Mouse (Mus musculus): ENCODE results near the gene Gmfg. TPM values are rescaled to one million over a fixed set of nuclear protein-coding genes. Genes with fewer than 3 reads are reported as not detected.

Gene Gmfg
- 44.1 and 59.3 TPM in 2 replicates for polyA plus RNA-seq (2015; fragmentation: Nextera tagmentation; extraction: Ambion mirVana)

DNA sequence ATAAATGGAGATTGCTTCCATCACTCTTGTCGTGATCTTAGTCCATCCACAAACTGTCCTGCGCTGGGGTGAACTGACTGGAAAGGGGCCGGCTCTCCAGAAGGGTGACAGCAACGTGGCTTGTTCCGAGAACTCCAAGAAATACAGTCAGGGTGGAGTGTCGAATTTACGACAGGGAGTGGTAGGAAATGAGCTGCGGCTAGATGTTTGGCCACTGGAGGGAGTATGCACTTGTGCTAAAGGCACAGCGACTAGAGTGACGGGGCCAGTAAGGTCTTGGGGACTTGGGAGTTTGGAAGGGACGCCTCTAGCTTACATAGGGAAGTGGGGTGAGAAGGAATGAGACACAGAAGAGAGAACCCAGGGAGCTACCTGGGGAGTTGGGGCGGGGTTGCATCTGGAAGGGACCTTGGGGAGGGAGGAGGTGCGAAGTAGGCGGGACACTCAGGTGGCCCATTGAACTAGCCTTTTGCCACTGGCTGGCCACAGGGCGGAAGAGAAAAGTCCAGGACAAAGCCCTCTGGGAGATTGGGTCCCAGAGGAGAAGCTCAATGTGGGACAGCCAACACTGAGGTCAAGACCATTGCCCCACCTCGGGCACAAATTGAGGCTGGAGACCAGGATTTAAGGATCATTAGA, at the start of gene Gmfg:
Gene Gmfg (plus strand): TSS at position 516 of the 639 bp plus-strand sequence.

DNA sequence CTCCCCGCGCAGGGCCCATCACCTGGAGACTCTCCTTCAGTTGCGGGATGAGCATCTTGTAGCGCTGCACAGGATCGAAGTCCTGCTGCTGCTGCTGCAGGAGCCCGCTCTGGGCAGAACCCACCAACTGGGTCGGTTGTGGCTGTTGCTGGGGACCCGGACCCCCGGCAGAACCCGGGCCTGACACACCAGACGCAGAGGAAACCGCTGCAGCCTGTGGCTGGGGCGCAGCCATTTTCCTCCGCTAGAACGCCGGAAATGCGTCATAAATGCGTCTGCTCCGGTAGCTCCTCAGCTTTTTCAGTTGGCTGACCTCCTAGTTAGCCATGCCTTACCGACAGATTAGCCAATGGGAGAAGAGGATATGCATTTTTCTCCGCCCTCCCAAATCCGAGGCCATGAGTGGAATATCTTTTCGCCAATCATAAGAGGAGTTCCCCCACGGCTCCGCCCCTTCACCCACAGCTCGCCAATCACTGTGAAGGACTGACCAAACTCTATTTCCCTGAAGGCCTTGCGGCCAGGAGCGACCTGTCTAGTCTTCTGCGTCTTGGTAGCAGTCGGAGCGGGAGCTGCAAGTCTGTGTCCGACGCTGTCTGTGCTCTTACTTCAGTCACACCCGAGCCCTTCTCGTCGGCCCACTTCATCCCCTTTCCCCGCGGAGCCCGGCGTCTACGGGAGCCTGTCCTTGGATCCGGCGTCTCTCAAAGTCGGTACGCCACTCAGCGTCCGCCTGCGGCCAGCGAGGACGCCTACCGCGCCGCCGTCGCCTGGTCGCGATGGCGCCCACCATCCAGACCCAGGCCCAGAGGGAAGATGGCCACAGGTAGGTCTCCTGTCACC, 44.6 kb upstream of the Gmfg start, which contains the start of the genes Med29 and Paf1:
Gene Med29 (minus strand): TSS at position 280 of the 843 bp plus-strand sequence.
Gene Paf1 (plus strand): TSS at position 523 of the 843 bp plus-strand sequence.

DNA sequence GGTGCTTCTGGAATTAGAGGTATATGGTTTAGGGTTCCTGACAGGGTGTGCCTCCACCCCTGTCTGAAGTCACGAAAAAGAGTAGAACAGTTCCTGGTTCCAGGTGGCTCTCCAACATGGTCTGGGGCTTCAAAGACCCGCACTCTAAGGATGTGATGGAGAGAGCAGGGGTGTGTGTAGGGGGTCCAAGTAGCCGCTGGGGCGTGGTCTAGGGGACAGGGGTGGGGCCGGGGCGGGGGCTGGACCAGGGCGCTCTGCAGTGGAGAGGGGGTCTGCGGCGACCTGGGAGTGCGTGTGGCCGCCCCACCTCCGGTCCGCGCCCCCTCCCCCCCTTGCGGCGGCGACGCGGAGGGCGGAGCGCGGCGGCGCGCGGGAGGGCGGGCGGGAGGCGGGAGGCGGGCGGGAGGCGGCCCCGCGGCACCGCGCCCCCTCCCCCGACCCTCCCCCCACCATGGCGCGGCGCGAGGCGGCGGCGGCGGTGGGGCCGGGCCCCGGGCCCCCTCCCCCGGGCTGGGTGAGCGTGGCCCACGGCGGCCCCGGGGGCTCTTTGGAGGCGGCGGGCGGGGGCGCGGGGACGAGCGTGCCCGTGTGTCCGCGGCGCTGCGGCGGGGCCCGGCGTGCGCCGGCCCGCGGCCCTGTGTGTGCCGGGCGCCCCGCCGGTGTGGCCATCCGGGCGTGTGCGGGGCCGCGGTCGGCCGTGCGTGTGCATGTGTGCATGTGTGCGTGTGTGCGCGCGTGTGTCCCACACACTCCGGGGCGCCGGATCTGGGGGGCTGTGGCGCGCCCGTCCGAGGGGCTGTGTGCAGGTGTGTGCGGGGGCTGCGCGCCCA, 14.5 kb downstream of the Gmfg start, which contains the start of gene Lrfn1:
Gene Lrfn1 (plus strand): TSS at position 450 of the 830 bp plus-strand sequence.

Other genes starting within 250 kb of the Gmfg start
- 20.3 and 22.3 TPM in 2 replicates for gene Eid2, start 169.6 kb upstream of the Gmfg start, polyA plus RNA-seq (2015; fragmentation: Nextera tagmentation; extraction: Ambion mirVana)
- gene Eid2b, start 159.7 kb upstream of the Gmfg start, polyA plus RNA-seq (2015; fragmentation: Nextera tagmentation; extraction: Ambion mirVana) = 15.7 and 23.4 TPM in 2 replicates
- 1.5 and 1.7 TPM in 2 replicates for gene Selenov, start 146.3 kb upstream of the Gmfg start, polyA plus RNA-seq (2015; fragmentation: Nextera tagmentation; extraction: Ambion mirVana)
- gene Dll3, start 135.2 kb upstream of the Gmfg start, polyA plus RNA-seq (2015; fragmentation: Nextera tagmentation; extraction: Ambion mirVana) = 1.5 and 2.0 TPM in 2 replicates
- 84.5 and 101 TPM in 2 replicates for gene Timm50, start 125.4 kb upstream of the Gmfg start, polyA plus RNA-seq (2015; fragmentation: Nextera tagmentation; extraction: Ambion mirVana)
- 40.1 and 64.1 TPM in 2 replicates for gene Supt5, start 98.7 kb upstream of the Gmfg start, polyA plus RNA-seq (2015; fragmentation: Nextera tagmentation; extraction: Ambion mirVana)
- 936 and 1,000 TPM in 2 replicates for gene Rps16, start 86.8 kb upstream of the Gmfg start, polyA plus RNA-seq (2015; fragmentation: Nextera tagmentation; extraction: Ambion mirVana)
- gene Plekhg2, start 64.8 kb upstream of the Gmfg start, polyA plus RNA-seq (2015; fragmentation: Nextera tagmentation; extraction: Ambion mirVana) = 14.1 and 19.6 TPM in 2 replicates
- 12.1 and 14.2 TPM in 2 replicates for gene Zfp36, start 57.2 kb upstream of the Gmfg start, polyA plus RNA-seq (2015; fragmentation: Nextera tagmentation; extraction: Ambion mirVana)
- 45.3 and 51.7 TPM in 2 replicates for gene Med29, start 44.7 kb upstream of the Gmfg start, polyA plus RNA-seq (2015; fragmentation: Nextera tagmentation; extraction: Ambion mirVana)
- 44.0 and 59.0 TPM in 2 replicates for gene Paf1, start 44.5 kb upstream of the Gmfg start, polyA plus RNA-seq (2015; fragmentation: Nextera tagmentation; extraction: Ambion mirVana)
- 3.4 and 5.3 TPM in 2 replicates for gene Lrfn1, start 14.5 kb downstream of the Gmfg start, polyA plus RNA-seq (2015; fragmentation: Nextera tagmentation; extraction: Ambion mirVana)
- not detected in 2 replicates for gene Ifnl2, start 73.0 kb downstream of the Gmfg start, polyA plus RNA-seq (2015; fragmentation: Nextera tagmentation; extraction: Ambion mirVana)
- not detected in 2 replicates for gene Ifnl3, start 85.4 kb downstream of the Gmfg start, polyA plus RNA-seq (2015; fragmentation: Nextera tagmentation; extraction: Ambion mirVana)
- gene Sycn, start 103.4 kb downstream of the Gmfg start, polyA plus RNA-seq (2015; fragmentation: Nextera tagmentation; extraction: Ambion mirVana) = 0.26 and 0.57 TPM in 2 replicates
- 0.13 TPM in 1 of 2 replicates, not detected in the other for gene Nccrp1, start 109.8 kb downstream of the Gmfg start, polyA plus RNA-seq (2015; fragmentation: Nextera tagmentation; extraction: Ambion mirVana)
- gene Samd4b, start 160.7 kb downstream of the Gmfg start, polyA plus RNA-seq (2015; fragmentation: Nextera tagmentation; extraction: Ambion mirVana) = 17.9 and 20.9 TPM in 2 replicates
- 12.7 and 20.0 TPM in 2 replicates for gene Pak4, start 160.7 kb downstream of the Gmfg start, polyA plus RNA-seq (2015; fragmentation: Nextera tagmentation; extraction: Ambion mirVana)
- gene Acp7, start 193.9 kb downstream of the Gmfg start, polyA plus RNA-seq (2015; fragmentation: Nextera tagmentation; extraction: Ambion mirVana) = 0.17 TPM in 1 of 2 replicates, not detected in the other